Mouse (Mus musculus): ENCODE data around the gene Slc50a1. TPM values are rescaled to one million over a fixed set of nuclear protein-coding genes. Genes with fewer than 3 reads are reported as not detected.

The Slc50a1 gene
- total and polyA plus RNA-seq, 3 experiments: 22.5 to 45.9 TPM; not detected in 1

DNA sequence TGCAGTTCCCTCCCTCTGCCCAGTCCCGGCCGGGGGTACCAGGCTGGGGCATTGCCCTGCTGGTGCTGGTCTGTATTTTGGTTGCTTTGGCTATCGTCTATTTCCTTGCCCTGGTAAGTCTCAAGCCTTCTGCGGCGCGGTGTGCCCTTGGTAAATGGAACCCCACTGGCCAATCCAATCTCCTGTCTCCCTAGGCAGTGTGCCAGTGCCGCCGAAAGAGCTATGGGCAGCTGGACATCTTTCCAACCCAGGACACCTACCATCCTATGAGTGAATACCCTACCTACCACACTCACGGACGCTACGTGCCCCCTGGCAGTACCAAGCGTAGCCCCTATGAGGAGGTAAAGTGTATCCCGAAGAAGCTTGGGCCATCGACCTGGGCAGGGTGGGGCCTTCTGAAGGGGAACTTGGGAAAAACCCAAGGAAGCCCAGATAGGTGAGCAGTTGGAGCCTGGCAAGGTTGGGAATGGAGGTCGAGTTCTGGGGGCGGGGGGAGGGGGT, 38.5 kb downstream of the Slc50a1 start:
- peaks cover 7 to 26% of the 10 kb centered on the region in 2 experiments for H3K4me1 ChIP-seq (ENCODE audit: control insufficient read depth in 1 of 2, insufficient read depth in 2 of 2, low read length in 2 of 2)
- H3K27me3 ChIP-seq (ENCODE audit: control insufficient read depth in 1 of 2, insufficient read depth in 2 of 2, low read length in 2 of 2): no peaks in the 10 kb centered on the region
- no peaks in the 10 kb centered on the region for H3K79me2 ChIP-seq (ENCODE audit: control insufficient read depth, insufficient read depth, low read length, poor library complexity)

DNA sequence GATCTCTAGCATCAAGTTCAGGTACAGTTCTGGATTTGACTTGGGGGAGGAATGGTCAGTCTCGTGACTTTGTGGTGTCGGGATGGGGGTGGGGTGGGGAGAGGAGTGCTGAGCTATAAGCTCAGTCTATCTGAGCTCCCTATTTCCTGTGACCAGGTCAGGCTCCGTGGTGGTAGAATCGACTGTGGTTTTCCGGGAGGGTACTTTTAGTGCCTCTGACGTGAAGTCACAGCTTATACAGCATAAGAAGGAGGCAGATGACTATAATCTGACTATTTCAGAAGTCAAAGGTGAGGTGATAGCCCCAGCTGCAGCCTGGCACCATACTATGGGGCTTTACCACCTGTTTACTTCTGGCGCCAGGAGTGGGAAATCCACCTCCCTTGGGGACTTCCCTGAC, 39.0 kb downstream of the Slc50a1 start:
- Histone ChIP-seq H3K4me1 (ENCODE audit: control insufficient read depth in 1 of 2, insufficient read depth in 2 of 2, low read length in 2 of 2) (peaks cover 7 to 26% of the 10 kb centered on the region in 2 experiments), H3K27ac (ENCODE audit: control insufficient read depth, low read depth, low read length) (no peak overlapping the region)

More for the DNA sequence above, 38.5 kb downstream of the Slc50a1 start:
- H3K9me3 ChIP-seq (replicated peaks; ENCODE audit: insufficient read depth, low read length): no peaks in the 10 kb centered on the region
- no peak overlapping the region for H3K9ac ChIP-seq (ENCODE audit: control insufficient read depth, low read depth, low read length, poor library complexity, severe bottlenecking)
- H3K27ac ChIP-seq (ENCODE audit: control insufficient read depth, low read depth, low read length): no peak overlapping the region
- peaks cover 0 to 14% of the 10 kb centered on the region in 2 experiments; a peak in 2 of 4 replicates for H3K36me3 ChIP-seq (ENCODE audit: control insufficient read depth in 1 of 2, insufficient read depth in 2 of 2, low read length in 2 of 2)
- TF ChIP-seq BHLHE40 (IDR thresholded peaks at IDR 0.05; ENCODE audit: borderline replicate concordance, low read depth, low read length): no peak
- no peak for TF ChIP-seq CHD1 (IDR thresholded peaks at IDR 0.05; ENCODE audit: low read depth, low read length)
- TF ChIP-seq SIN3A (IDR thresholded peaks at IDR 0.05; ENCODE audit: low read length): no peak
- DNase-seq (ENCODE audit: low read depth, low spot score): no peak
- no peak overlapping the region for H3K4me3 ChIP-seq (ENCODE audit: control insufficient read depth in 1 of 2, insufficient read depth in 1 of 2, low read depth in 2 of 2, low read length in 2 of 2)

DNA sequence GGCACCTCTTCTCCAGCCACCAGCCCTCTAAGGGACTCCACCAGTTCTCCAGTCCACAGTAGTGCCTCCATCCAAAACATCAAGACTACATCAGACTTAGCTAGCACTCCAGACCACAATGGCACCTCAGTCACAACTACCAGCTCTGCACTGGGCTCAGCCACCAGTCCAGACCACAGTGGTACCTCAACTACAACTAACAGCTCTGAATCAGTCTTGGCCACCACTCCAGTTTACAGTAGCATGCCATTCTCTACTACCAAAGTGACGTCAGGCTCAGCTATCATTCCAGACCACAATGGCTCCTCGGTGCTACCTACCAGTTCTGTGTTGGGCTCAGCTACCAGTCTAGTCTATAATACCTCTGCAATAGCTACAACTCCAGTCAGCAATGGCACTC, 39.8 kb downstream of the Slc50a1 start:
- no peak overlapping the region for H3K4me3 ChIP-seq (ENCODE audit: control insufficient read depth in 1 of 2, insufficient read depth in 1 of 2, low read depth in 2 of 2, low read length in 2 of 2)
- H3K27me3 ChIP-seq (ENCODE audit: control insufficient read depth in 1 of 2, insufficient read depth in 2 of 2, low read length in 2 of 2): no peaks in the 10 kb centered on the region
- H3K27ac ChIP-seq (ENCODE audit: control insufficient read depth, low read depth, low read length): no peak overlapping the region
- no peaks in the 10 kb centered on the region for H3K79me2 ChIP-seq (ENCODE audit: control insufficient read depth, insufficient read depth, low read length, poor library complexity)
- no peaks in the 10 kb centered on the region for H3K9me3 ChIP-seq (replicated peaks; ENCODE audit: insufficient read depth, low read length)
- TF ChIP-seq UBTF (IDR thresholded peaks at IDR 0.05; ENCODE audit: borderline replicate concordance, insufficient read depth, low read depth, low read length): no peak
- no peak for TF ChIP-seq MEF2A (IDR thresholded peaks at IDR 0.05; ENCODE audit: extremely low read depth, insufficient replicate concordance, low read depth, low read length, poor library complexity, severe bottlenecking)
- no peak for TF ChIP-seq CHD1 (IDR thresholded peaks at IDR 0.05; ENCODE audit: low read depth, low read length)
- no peak for TF ChIP-seq GABPA (IDR thresholded peaks at IDR 0.05; ENCODE audit: low read depth, low read length)
- TF ChIP-seq USF1 (IDR thresholded peaks at IDR 0.05; ENCODE audit: low read depth, low read length): no peak
- no peak for TF ChIP-seq EP300 (IDR thresholded peaks at IDR 0.05; ENCODE audit: low read depth in 1 of 2, low read length in 2 of 2)
- no peak for TF ChIP-seq MAFK (IDR thresholded peaks at IDR 0.05; ENCODE audit: borderline replicate concordance, low read depth, low read length)
- no peak for TF ChIP-seq POLR2AphosphoS2 (IDR thresholded peaks at IDR 0.05; ENCODE audit: low read length)
- no peak for TF ChIP-seq MXI1 (IDR thresholded peaks at IDR 0.05; ENCODE audit: low read depth, low read length)
- no peak for TF ChIP-seq TAL1 (IDR thresholded peaks at IDR 0.05; ENCODE audit: low read length)
- TF ChIP-seq NELFE (IDR thresholded peaks at IDR 0.05; ENCODE audit: low read depth, low read length): no peak
- no peak for TF ChIP-seq NRF1 (IDR thresholded peaks at IDR 0.05; ENCODE audit: insufficient read depth, low read depth, low read length, poor library complexity, severe bottlenecking)
- TF ChIP-seq CTCF (IDR thresholded peaks at IDR 0.05 in 2 of 3, conservative IDR thresholded peaks at IDR 0.05 in 1 of 3; ENCODE audit: control insufficient read depth in 1 of 3, insufficient read depth in 1 of 3, low read depth in 2 of 3, low read length in 3 of 3, poor library complexity in 1 of 3, severe bottlenecking in 1 of 3): no peak
- TF ChIP-seq MYB (IDR thresholded peaks at IDR 0.05; ENCODE audit: low read depth, low read length): no peak
- no peak for TF ChIP-seq POLR2A (IDR thresholded peaks at IDR 0.05; ENCODE audit: control insufficient read depth in 1 of 2, insufficient read depth in 1 of 2, low read depth in 1 of 2, low read length in 2 of 2, poor library complexity in 1 of 2)
- no peak for TF ChIP-seq MAZ (IDR thresholded peaks at IDR 0.05; ENCODE audit: low read depth, low read length)
- peaks cover 7 to 26% of the 10 kb centered on the region in 2 experiments for H3K4me1 ChIP-seq (ENCODE audit: control insufficient read depth in 1 of 2, insufficient read depth in 2 of 2, low read length in 2 of 2)
- DNase-seq (ENCODE audit: low read depth, low spot score): no peak
- H3K36me3 ChIP-seq (ENCODE audit: control insufficient read depth in 1 of 2, insufficient read depth in 2 of 2, low read length in 2 of 2): peaks cover 0 to 14% of the 10 kb centered on the region in 2 experiments; a peak in 2 of 4 replicates
- H3K9ac ChIP-seq (ENCODE audit: control insufficient read depth, low read depth, low read length, poor library complexity, severe bottlenecking): no peak overlapping the region

More for the DNA sequence above, 39.0 kb downstream of the Slc50a1 start:
- Histone ChIP-seq H3K4me3 (ENCODE audit: control insufficient read depth in 1 of 2, insufficient read depth in 1 of 2, low read depth in 2 of 2, low read length in 2 of 2) (no peak overlapping the region), H3K27me3 (ENCODE audit: control insufficient read depth in 1 of 2, insufficient read depth in 2 of 2, low read length in 2 of 2) (no peaks in the 10 kb centered on the region), H3K79me2 (ENCODE audit: control insufficient read depth, insufficient read depth, low read length, poor library complexity) (no peaks in the 10 kb centered on the region), H3K36me3 (ENCODE audit: control insufficient read depth in 1 of 2, insufficient read depth in 2 of 2, low read length in 2 of 2) (peaks cover 0 to 14% of the 10 kb centered on the region in 2 experiments; a peak in 2 of 4 replicates), H3K9me3 (replicated peaks; ENCODE audit: insufficient read depth, low read length) (no peaks in the 10 kb centered on the region), H3K9ac (ENCODE audit: control insufficient read depth, low read depth, low read length, poor library complexity, severe bottlenecking) (no peak overlapping the region)
- DNase-seq (ENCODE audit: low read depth, low spot score): no peak
- TF ChIP-seq ZKSCAN1 (IDR thresholded peaks at IDR 0.05; ENCODE audit: low read depth, low read length): no peak
- TF ChIP-seq POLR2A (IDR thresholded peaks at IDR 0.05; ENCODE audit: control insufficient read depth in 1 of 2, insufficient read depth in 1 of 2, low read depth in 1 of 2, low read length in 2 of 2, poor library complexity in 1 of 2): no peak

All from MEL (cell line).